Mouse (Mus musculus) hindbrain, embryonic 12.5 days (tissue): Measurements from ENCODE around the gene Hpca. TPM values are rescaled to one million over a fixed set of nuclear protein-coding genes. Genes with fewer than 3 reads are reported as not detected.

Experiments used
- ATAC-seq: fragments of 200-750 bp; cut with Nextera tagmentation; 2 replicates; pipeline ENCODE4 v1.8.0; 2017; ENCODE audit warnings: moderate TSS enrichment; ENCODE audit not compliant: low FRiP score
- H3K27ac ChIP-seq: fragments of 300-500 bp; sonication (generic); 2 replicates; pipeline ENCODE4 v1.5.1; 2016; ENCODE audit warnings: mild to moderate bottlenecking
- H3K27me3 ChIP-seq: fragments of 300-500 bp; sonication (generic); 2 replicates; pipeline ENCODE4 v1.6.1; 2016; ENCODE audit warnings: mild to moderate bottlenecking
- H3K36me3 ChIP-seq: fragments of 300-500 bp; sonication (generic); 2 replicates; pipeline ENCODE4 v1.6.1; 2016; ENCODE audit warnings: mild to moderate bottlenecking
- H3K4me1 ChIP-seq: fragments of 300-500 bp; sonication (generic); 2 replicates; pipeline ENCODE4 v1.6.1; 2016
- H3K4me2 ChIP-seq: fragments of 300-500 bp; sonication (generic); replicated peaks from 2 replicates; pipeline ENCODE4 v1.6.1; 2016; ENCODE audit warnings: mild to moderate bottlenecking
- H3K4me3 ChIP-seq: fragments of 300-500 bp; sonication (generic); 2 replicates; pipeline ENCODE4 v1.5.1; 2016; ENCODE audit warnings: mild to moderate bottlenecking
- H3K9ac ChIP-seq: fragments of 300-500 bp; sonication (generic); 2 replicates; pipeline ENCODE4 v1.6.1; 2016; ENCODE audit warnings: mild to moderate bottlenecking, moderate library complexity
- H3K9me3 ChIP-seq: fragments of 300-500 bp; sonication (generic); replicated peaks from 2 replicates; pipeline ENCODE4 v1.6.1; 2016; ENCODE audit warnings: mild to moderate bottlenecking
- WGBS: fragments of 180-500 bp; shearing (Covaris S2); methylation state at CpG from one replicate; pipeline ENCODE4 v1.1.7; 2016; 5-methylcytosine and 5-hydroxymethylcytosine counted together
- polyA plus RNA-seq: library from polyadenylated mRNA; unstranded; fragments of >200 nt; fragmentation: Nextera tagmentation; extraction: Ambion mirVana; gene quantifications from 2 replicates; pipeline ENCODE4 v1.2.1, GENCODE M21; 2016

Hpca gene
- polyA plus RNA-seq, 1 experiment from 2014 or later = 8.8 TPM

DNA sequence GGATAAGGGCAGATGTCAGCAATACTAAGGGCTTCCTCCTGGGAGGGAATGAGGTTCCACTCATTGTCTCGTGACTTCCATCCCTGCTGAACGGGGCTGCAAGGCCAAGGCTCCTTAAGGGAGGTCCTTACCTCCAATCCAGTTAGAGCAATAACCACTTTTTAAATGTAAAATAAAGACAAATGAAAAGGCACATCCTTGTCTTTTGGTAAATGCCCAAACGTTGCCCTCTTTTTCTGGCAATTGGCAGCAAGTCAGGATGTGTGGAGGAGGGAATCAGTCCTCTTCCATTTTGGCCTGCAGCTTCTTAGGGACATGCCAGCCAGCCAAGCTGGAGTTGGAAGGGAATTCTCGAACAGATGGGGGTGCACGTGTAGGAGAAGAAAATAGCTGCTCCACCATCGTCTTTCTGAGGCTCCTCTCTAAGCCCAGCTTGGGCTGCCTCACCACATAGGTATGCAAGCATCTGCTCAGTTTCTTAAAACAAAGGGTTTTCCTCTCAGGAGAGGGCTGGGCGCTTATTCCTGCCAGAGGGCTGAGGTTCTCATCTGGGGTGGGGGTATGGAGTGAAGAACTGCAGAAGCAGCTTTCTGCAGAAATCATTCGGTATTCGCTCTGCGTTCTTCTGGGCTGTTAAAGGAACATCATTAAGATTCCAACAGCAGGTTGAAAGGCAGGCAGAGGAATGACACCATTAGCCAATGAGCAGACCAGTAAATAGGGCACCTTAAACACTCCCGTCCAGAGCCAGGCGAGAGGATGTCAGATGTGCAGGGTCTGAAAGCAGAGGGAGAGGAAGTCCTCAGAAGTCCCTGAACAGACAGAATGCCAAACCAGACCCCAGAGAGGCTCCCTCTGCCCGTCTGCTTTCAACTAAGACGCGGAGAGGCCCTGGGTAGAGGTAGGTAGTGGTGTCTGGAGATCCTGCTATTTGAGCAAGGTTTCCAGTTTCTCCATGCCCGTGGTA is 22.8 kb upstream of the Hpca start:
- Histone ChIP-seq H3K4me3 (no peak overlapping the region), H3K9me3 (no peaks in the 10 kb centered on the region), H3K4me2 (no peak overlapping the region), H3K36me3 (0 out of 2 replicates have a peak, but pooled peaks cover 5% of the 10 kb centered on the region), H3K9ac (no peak overlapping the region), H3K4me1 (peaks cover 17% of the 10 kb centered on the region), H3K27me3 (0 out of 2 replicates have a peak, but pooled peaks cover under 1% of the 10 kb centered on the region), H3K27ac (peak overlapping the region; percentile 23; the same call in 1 of the 2 replicates)
- ATAC-seq = no peak
- 62% methylated on average over 16 of the region's 16 CpGs for WGBS

DNA sequence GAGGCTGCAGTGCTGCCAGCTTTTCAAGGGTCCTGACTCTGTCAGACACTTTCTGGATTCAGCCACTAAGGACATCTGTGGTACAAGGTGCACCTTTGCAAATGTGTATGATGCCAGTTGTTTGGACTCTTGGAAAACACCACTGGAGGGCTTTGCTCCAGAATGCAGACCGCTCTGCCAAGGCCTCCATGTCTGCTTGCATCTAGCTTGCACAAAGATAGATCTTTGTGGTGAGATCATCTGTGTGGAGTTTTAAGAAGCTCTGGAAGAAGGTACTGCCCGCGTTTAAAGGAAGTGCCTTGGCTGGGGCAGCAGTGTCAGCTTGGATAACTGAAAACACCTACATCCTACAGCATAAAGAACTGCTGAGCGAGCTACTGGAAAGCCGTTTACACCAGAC is 21.7 kb upstream of the Hpca start:
- H3K27ac ChIP-seq = no peak overlapping the region
- 0 out of 2 replicates have a peak, but pooled peaks cover 2% of the 10 kb centered on the region for H3K36me3 ChIP-seq
- H3K9me3 ChIP-seq = no peaks in the 10 kb centered on the region
- ATAC-seq = no peak
- H3K4me2 ChIP-seq = no peak overlapping the region
- peaks cover 12% of the 10 kb centered on the region for H3K27me3 ChIP-seq
- WGBS = 89% methylated on average over 5 of the region's 5 CpGs
- no peak overlapping the region for H3K9ac ChIP-seq
- H3K4me3 ChIP-seq = no peak overlapping the region
- peaks cover 15% of the 10 kb centered on the region for H3K4me1 ChIP-seq

DNA sequence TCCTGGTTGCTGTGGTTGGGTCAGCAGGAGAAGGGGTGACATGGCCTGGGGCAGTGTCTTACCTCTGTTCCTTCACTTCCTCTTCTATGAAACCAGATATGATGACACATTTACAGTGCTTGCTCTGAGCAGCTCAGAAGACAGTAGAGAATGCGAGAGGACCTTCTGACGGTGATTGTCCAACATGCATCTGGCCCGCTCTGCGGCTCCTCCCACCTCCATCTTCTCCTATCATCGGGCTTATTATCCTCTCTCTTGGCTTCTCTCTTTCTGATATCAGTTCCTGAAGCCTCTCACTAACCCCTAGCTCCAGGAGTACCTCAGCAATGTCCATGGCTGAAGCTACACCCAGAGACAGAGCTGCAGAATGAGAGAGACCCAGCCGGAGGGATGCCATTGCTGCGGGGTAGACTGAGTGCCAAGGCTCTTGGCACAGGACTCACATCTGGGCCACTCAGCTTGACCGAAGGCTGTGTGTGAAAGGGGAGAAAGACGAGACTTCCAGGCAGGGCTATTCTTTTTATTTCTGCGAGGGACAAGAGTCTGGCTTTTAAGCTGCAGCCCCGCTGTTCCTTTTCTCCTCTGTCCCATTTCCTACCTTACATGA is 20.7 kb upstream of the Hpca start:
- Histone ChIP-seq H3K9me3 (no peaks in the 10 kb centered on the region), H3K36me3 (no peaks in the 10 kb centered on the region), H3K4me2 (no peak overlapping the region), H3K27ac (no peak overlapping the region), H3K4me1 (peaks cover 15% of the 10 kb centered on the region), H3K27me3 (peaks cover 21% of the 10 kb centered on the region), H3K4me3 (no peak overlapping the region), H3K9ac (no peak overlapping the region)
- no peak for ATAC-seq
- WGBS = 82% methylated on average over 11 of the region's 11 CpGs

DNA sequence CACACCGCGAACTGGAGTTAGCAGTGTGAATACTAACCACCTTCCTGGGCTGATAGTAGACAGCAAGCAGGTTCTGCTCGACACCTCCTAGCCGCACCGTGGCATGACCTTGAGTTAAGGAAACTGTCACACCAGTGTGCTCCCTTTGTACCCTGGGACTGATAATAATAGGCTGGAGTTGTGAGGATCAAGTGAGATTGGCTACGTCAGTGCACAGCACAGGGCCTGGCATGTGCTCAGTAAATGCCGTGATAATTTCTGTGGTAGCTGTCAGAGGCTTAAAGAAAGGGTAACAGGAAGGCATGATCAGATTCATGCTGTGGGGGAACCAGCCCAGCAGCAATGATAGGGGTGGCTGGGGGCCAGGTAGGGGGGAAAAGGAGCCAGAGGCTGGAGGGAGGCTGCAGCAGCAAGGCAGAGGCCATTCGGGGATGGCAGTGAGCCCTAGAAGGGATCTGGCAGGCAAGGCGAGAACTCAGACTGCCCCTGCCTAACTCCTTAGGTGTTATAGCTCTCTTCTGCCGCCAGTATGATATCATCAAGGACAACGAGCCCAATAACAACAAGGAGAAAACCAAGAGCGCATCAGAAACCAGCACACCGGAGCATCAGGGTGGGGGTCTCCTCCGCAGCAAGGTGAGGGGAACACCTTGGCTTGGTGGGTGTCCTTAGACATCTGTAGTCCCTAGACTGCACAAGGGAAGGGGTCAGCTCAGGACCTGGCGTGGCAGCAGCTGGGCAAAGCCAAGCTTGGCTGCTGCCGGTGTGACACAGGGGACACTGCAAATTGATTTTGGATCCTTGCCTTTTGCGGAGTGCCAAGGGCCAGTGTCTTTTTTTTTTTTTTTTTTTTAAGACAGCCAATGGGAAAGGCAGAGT is 20.0 kb upstream of the Hpca start:
- no peak for ATAC-seq
- Histone ChIP-seq H3K4me3 (no peak overlapping the region), H3K36me3 (no peaks in the 10 kb centered on the region), H3K9me3 (no peaks in the 10 kb centered on the region), H3K4me2 (no peak overlapping the region), H3K27me3 (peaks cover 28% of the 10 kb centered on the region), H3K9ac (no peak overlapping the region), H3K4me1 (peaks cover 21% of the 10 kb centered on the region), H3K27ac (no peak overlapping the region)
- WGBS = 79% methylated on average over 17 of the region's 17 CpGs

DNA sequence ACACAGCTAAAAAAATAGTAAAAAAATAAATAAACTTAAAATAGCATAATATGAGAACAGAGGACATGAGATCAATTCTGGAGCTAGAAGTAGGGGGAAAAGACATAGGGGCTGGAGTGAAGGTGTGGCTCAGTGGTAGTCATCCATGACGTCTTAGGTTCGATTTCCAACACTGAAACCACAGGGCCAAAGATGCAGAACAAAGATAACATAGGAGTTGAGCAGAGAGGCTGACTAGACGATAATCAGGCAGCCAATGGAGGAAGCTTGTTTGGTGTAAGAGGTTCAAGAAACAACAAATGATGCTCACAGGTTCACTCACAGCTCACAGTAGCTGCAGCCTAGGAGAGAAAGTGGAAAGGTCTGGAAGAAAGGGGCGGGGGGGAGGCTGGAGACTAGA is 19.0 kb upstream of the Hpca start:
- H3K27ac ChIP-seq = no peak overlapping the region
- ATAC-seq = no peak

DNA sequence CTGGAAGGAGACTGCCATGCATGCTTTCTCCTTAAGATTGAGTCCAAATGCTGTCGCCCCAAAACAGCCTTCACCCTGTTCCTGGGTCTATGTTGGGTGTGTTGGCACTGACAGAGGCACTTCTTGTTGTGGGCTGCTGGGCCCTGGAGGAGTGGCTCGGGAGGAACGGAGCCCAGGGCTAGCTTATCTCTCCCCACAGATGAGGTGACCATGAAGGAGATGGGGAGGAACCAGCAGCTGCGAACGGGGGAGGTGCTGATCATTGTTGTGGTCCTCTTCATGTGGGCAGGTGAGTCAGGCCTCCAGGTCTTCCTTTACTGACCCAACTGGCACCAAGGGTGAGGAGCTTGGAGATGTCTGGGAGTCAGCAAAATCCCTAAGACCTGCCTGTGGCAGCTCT is 17.8 kb upstream of the Hpca start:
- H3K4me3 ChIP-seq = no peak overlapping the region
- no peak overlapping the region for H3K27ac ChIP-seq
- no peak overlapping the region for H3K9ac ChIP-seq
- no peak overlapping the region for H3K4me2 ChIP-seq
- peaks cover 26% of the 10 kb centered on the region for H3K4me1 ChIP-seq
- H3K36me3 ChIP-seq = no peaks in the 10 kb centered on the region
- 89% methylated on average over 5 of the region's 5 CpGs for WGBS
- no peaks in the 10 kb centered on the region for H3K9me3 ChIP-seq
- H3K27me3 ChIP-seq = peaks cover 45% of the 10 kb centered on the region
- no peak for ATAC-seq

More for the DNA sequence above, 19.0 kb upstream of the Hpca start:
- Histone ChIP-seq H3K9ac (no peak overlapping the region), H3K4me1 (peaks cover 26% of the 10 kb centered on the region), H3K36me3 (no peaks in the 10 kb centered on the region), H3K4me2 (no peak overlapping the region), H3K9me3 (no peaks in the 10 kb centered on the region), H3K4me3 (no peak overlapping the region), H3K27me3 (peaks cover 36% of the 10 kb centered on the region)
- 83% methylated on average over 4 of the region's 4 CpGs for whole genome bisulfite sequencing

DNA sequence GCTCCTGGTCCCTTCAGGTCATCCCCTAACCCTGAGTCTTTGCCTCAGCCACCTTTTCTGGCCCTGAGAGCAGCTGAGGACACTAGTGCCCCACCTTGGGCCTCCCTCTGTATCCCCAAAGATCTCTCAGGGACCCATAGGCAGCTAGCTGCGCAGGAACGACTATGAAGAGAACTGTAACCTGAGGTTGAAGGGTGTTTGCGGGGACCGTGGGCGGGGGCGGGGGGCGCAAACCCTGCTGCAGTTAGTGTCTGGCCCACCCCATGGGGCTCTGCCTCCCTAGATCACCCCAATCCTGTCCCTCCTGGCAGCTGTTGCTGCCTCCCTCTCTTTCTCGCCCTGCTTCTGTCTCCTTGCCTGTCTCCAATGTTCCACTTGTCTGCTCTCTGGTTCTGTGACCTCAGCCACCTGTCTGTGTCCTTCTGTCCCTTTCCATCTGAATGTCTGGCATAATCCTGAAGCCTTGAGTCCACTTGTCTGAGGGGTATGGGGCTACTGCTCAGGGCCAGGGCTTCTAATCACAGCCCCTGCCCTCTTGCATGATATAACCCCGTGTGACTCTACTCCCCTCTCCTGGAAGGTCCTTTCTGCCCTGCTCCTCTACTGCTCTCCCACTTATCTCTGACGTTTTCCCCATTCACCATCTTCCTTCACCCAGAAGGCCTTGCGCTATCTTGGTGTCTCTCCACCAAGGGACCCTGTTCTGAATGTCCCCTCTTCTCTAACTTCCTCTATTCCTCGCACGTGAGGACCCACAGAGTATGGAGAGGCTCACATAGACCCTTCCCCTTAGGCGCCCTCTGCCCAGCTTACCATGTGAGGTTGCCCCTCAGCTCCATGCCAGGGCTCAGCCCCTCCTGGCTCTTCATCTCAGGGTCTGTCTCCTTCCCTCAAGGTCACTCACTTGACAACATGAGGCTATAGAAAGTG is 15.8 kb upstream of the Hpca start:
- no peak overlapping the region for H3K27ac ChIP-seq
- no peak for ATAC-seq
- peaks cover 45% of the 10 kb centered on the region for H3K27me3 ChIP-seq
- peaks cover 26% of the 10 kb centered on the region for H3K4me1 ChIP-seq
- 0 out of 2 replicates have a peak overlapping the region, but pooled peaks have one; percentile 18 for H3K9ac ChIP-seq
- H3K36me3 ChIP-seq = no peaks in the 10 kb centered on the region
- H3K4me3 ChIP-seq = peak overlapping the region; percentile 67
- WGBS = 47% methylated on average over 14 of the region's 14 CpGs
- H3K9me3 ChIP-seq = no peaks in the 10 kb centered on the region
- peak overlapping the region; percentile 96 for H3K4me2 ChIP-seq

DNA sequence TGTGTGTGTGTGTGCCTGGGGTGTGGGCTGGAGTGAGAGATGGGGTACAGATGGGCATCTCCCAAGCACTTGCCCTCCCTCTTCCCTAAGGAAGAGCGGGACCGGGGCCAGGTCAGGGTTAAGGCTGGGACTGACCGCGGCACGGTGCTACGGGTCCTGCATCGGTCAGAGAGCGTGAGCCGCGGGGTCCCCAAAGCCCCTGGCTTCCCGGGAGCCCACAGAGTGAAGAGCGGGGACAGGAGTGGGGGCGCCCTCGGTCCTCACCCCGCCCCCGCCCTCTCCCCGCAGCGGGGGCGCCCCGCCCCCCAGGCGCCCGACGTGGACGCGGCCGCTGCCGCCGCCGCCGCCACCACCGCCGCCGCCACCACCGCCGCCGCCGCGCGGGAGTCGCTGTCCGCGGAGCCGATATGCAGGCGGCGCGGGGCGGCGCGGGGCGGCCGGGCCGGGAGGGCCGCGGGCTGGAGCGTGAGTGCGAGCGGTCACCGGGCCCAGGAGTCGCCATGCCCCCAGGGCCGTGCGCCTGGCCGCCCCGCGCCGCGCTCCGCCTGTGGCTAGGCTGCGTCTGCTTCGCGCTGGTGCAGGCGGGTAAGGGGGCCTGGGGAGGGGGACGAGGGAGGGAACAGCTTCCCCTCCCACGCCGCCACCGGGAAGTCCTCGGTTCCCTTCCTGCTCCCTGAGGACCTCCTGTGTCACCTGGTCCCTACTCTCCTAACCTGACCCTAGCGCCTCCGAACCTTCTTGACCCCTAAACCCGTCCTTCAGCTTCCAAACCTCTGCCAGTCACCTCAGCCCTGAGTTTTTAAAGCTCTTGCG is 14.9 kb upstream of the Hpca start, which contains the start of gene Fndc5:
Gene Fndc5, plus strand, starts transcription at position 421 of the 813 bp plus-strand sequence.
- Histone ChIP-seq H3K4me2 (peak within 1 kb of the TSS; percentile 96), H3K27me3 (peaks cover 47% of the 10 kb centered on the region), H3K9ac (peak within 1 kb of the TSS; percentile 86), H3K36me3 (no peaks in the 10 kb centered on the region), H3K4me1 (peaks cover 23% of the 10 kb centered on the region), H3K9me3 (no peaks in the 10 kb centered on the region), H3K27ac (no peak within 1 kb of the TSS), H3K4me3 (peak within 1 kb of the TSS; percentile 67)
- ATAC-seq = 0 out of 2 replicates have a peak, but pooled peaks have one; percentile 28
- 1% methylated on average over 35 of the region's 80 CpGs for WGBS

DNA sequence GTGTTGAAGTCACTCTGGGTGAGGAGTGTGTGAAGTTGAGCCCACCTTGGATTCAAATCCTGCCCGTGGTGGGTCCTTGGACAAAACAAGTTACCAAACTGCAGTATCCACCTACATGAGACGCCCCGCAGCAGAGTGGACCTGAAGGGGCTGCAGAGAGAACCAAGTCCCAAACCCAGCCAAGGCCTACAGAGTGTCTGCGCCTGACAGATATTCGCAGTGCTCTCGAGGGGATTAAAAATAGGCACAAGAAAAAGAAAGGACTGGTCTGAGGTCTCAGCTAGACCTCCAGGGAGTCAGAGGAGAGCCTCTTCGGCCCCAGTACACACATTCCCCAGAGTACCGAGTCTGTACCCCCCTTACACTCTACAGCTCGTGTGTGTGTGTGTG is 14.3 kb upstream of the Hpca start:
- Histone ChIP-seq H3K9ac (peak overlapping the region; percentile 86), H3K9me3 (no peaks in the 10 kb centered on the region), H3K4me2 (peak overlapping the region; percentile 96), H3K4me3 (peak overlapping the region; percentile 67), H3K4me1 (peaks cover 20% of the 10 kb centered on the region), H3K27ac (no peak overlapping the region), H3K36me3 (no peaks in the 10 kb centered on the region), H3K27me3 (peaks cover 53% of the 10 kb centered on the region)
- WGBS = 33% methylated on average over 9 of the region's 9 CpGs
- no peak for ATAC-seq

DNA sequence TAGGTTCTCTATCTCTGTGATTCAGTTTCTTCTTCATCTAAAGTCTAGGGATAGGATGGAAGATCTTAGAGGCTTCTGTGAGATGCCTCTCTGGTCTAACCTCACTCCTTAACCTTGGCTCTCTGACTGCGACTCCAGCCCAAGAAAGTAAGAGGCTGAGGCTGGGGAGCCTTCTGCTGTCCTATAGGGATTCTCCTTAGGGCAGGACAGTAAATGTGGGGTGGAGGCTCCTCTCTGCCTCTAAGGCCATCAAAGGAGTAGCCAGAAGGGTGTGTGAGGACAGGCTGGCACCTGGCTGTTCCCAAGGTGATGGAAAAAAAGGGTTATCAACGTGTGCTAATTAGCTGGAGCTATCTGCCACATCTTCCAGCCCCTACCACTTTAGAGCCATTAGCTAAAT is 13.8 kb upstream of the Hpca start:
- H3K4me1 ChIP-seq = peaks cover 21% of the 10 kb centered on the region
- H3K4me2 ChIP-seq = no peak overlapping the region

More for the DNA sequence above, 13.8 kb upstream of the Hpca start:
- no peak for ATAC-seq
- Histone ChIP-seq H3K9ac (no peak overlapping the region), H3K27ac (no peak overlapping the region), H3K36me3 (no peaks in the 10 kb centered on the region), H3K4me3 (no peak overlapping the region), H3K27me3 (peaks cover 54% of the 10 kb centered on the region), H3K9me3 (no peaks in the 10 kb centered on the region)
- WGBS = 68% methylated on average over 2 of the region's 2 CpGs
